Mouse (Mus musculus): ENCODE data around the gene Mybl2. TPM values are rescaled to one million over a fixed set of nuclear protein-coding genes. Genes with fewer than 3 reads are reported as not detected.
A peak's percentile ranks its signal among the peaks of the same experiment; 100 is the strongest.

Mybl2 gene
- polyA plus RNA-seq (2014; fragmentation: Nextera tagmentation; extraction: Ambion mirVana) = 16.0 and 16.1 TPM in 2 replicates

DNA sequence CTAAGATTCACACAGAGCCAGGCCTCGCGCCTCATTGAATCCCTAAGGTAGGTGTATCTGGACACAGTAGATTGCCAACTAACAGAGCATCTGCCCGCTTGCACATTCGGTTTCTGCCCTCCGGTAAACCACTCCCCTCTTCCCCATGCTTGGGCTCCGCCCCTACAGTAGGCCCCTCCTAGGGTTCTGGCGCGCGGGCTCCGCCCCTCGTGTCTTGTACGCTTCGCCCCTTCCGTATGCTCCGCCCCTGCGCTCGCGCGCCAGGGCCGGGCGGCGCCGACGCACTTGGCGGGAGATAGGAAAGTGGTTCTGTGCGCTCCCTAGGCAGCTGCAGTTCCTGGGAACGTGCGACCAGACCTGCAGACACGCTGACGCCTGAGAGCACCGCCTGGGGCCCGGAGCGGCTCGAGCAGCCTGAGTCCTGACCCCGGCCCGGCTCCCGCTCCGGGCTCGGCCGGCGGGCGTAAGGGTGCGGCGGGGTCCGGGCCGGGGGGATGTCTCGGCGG is at the start of gene Mybl2:
TSS of gene Mybl2 (plus strand) at position 353 of the 506 bp plus-strand sequence.
- no peaks in the 10 kb centered on the region for H3K9me3 ChIP-seq (ENCODE audit: control insufficient read depth, low read length)
- no peaks in the 10 kb centered on the region for H3K36me3 ChIP-seq (ENCODE audit: control insufficient read depth, insufficient read depth, low read length)
- peak within 1 kb of the TSS; percentile 15; the same call in 1 of the 2 replicates for H3K27ac ChIP-seq (replicated peaks; ENCODE audit: low read depth, low read length)
- H3K9ac ChIP-seq (ENCODE audit: low read depth, low read length) = peak within 1 kb of the TSS; percentile 70
- WGBS = under 1% methylated on average over 35 of the region's 48 CpGs
- peak within 1 kb of the TSS; percentile 99 for H3K4me2 ChIP-seq (ENCODE audit: low read depth, low read length)
- H3K27me3 ChIP-seq (replicated peaks; ENCODE audit: control insufficient read depth, insufficient read depth, low read length) = no peaks in the 10 kb centered on the region
- peak; percentile 98 for DNase-seq (ENCODE audit: low spot score)
- peaks cover 7% of the 10 kb centered on the region; the same call in 1 of the 2 replicates for H3K4me1 ChIP-seq (ENCODE audit: control insufficient read depth, insufficient read depth, low read length)
- peak; percentile 100 for ATAC-seq (ENCODE audit: low read depth)
- peak within 1 kb of the TSS; percentile 77 for H3K4me3 ChIP-seq (ENCODE audit: low read depth, low read length)

GRCm38 (mm10) chr2:163007299-163007698 is 47.2 kb upstream of the Mybl2 start:
- Histone ChIP-seq H3K36me3 (ENCODE audit: control insufficient read depth, insufficient read depth, low read length) (no peaks in the 10 kb centered on the region), H3K4me1 (ENCODE audit: control insufficient read depth, insufficient read depth, low read length) (no peaks in the 10 kb centered on the region), H3K27me3 (replicated peaks; ENCODE audit: control insufficient read depth, insufficient read depth, low read length) (no peaks in the 10 kb centered on the region), H3K27ac (replicated peaks; ENCODE audit: low read depth, low read length) (no peak overlapping the region), H3K9me3 (ENCODE audit: control insufficient read depth, low read length) (no peaks in the 10 kb centered on the region), H3K9ac (ENCODE audit: low read depth, low read length) (no peak overlapping the region), H3K4me2 (ENCODE audit: low read depth, low read length) (no peak overlapping the region), H3K4me3 (ENCODE audit: low read depth, low read length) (no peak overlapping the region)
- DNase-seq (ENCODE audit: low spot score) = no peak
- 82% methylated on average over 4 of the region's 4 CpGs for WGBS
- no peak for ATAC-seq (ENCODE audit: low read depth)

- ATAC-seq (ENCODE audit: low read depth) (peak; percentile 95), DNase-seq (ENCODE audit: low spot score) (peak; percentile 94)
- Histone ChIP-seq H3K4me1 (ENCODE audit: control insufficient read depth, insufficient read depth, low read length) (peaks cover 4% of the 10 kb centered on the region), H3K27ac (replicated peaks; ENCODE audit: low read depth, low read length) (peak within 1 kb of the TSS; percentile 77), H3K9ac (ENCODE audit: low read depth, low read length) (peak within 1 kb of the TSS; percentile 87), H3K27me3 (replicated peaks; ENCODE audit: control insufficient read depth, insufficient read depth, low read length) (no peaks in the 10 kb centered on the region), H3K9me3 (ENCODE audit: control insufficient read depth, low read length) (no peaks in the 10 kb centered on the region), H3K36me3 (ENCODE audit: control insufficient read depth, insufficient read depth, low read length) (no peaks in the 10 kb centered on the region), H3K4me3 (ENCODE audit: low read depth, low read length) (peak within 1 kb of the TSS; percentile 74), H3K4me2 (ENCODE audit: low read depth, low read length) (peak within 1 kb of the TSS; percentile 68)
- under 1% methylated on average over 57 of the region's 57 CpGs for WGBS
Observed at GRCm38 (mm10) chr2:163016916-163017743, 37.4 kb upstream of the Mybl2 start, which contains the start of gene Ift52. Ift52 (plus strand) TSS chr2:163017354.

DNA sequence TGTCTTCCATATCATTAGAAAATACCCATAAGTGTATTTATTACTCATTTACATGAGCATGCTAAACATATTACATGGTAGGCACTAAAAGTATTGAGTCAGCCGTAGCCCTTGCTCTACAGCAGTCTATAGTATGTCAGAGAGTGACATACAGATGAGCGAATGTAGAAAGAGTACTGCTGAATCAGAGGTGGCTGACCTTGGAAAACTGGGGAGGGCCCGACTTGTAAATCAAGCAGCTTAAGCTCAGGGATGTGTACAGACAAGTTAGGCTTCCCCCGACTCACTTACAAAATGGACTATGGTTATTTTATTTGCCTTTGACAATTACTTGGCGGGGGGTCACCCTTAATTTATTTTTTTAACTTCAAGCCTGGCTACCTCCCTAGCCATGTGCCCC is 23.2 kb upstream of the Mybl2 start:
- no peak overlapping the region for H3K4me3 ChIP-seq (ENCODE audit: low read depth, low read length)
- ATAC-seq (ENCODE audit: low read depth) (no peak), DNase-seq (ENCODE audit: low spot score) (no peak)
- WGBS = 84% methylated on average over 5 of the region's 5 CpGs
- no peaks in the 10 kb centered on the region for H3K9me3 ChIP-seq (ENCODE audit: control insufficient read depth, low read length)
- no peak overlapping the region for H3K4me2 ChIP-seq (ENCODE audit: low read depth, low read length)
- no peak overlapping the region for H3K27ac ChIP-seq (replicated peaks; ENCODE audit: low read depth, low read length)
- H3K4me1 ChIP-seq (ENCODE audit: control insufficient read depth, insufficient read depth, low read length) = no peaks in the 10 kb centered on the region
- H3K9ac ChIP-seq (ENCODE audit: low read depth, low read length) = no peak overlapping the region
- peaks cover 87% of the 10 kb centered on the region for H3K36me3 ChIP-seq (ENCODE audit: control insufficient read depth, insufficient read depth, low read length)
- no peaks in the 10 kb centered on the region for H3K27me3 ChIP-seq (replicated peaks; ENCODE audit: control insufficient read depth, insufficient read depth, low read length)

GRCm38 (mm10) chr2:163031757-163032156 is 22.7 kb upstream of the Mybl2 start:
- no peak for ATAC-seq (ENCODE audit: low read depth)
- no peak overlapping the region for H3K27ac ChIP-seq (replicated peaks; ENCODE audit: low read depth, low read length)
- no peak for DNase-seq (ENCODE audit: low spot score)
- H3K4me3 ChIP-seq (ENCODE audit: low read depth, low read length) = no peak overlapping the region
- H3K27me3 ChIP-seq (replicated peaks; ENCODE audit: control insufficient read depth, insufficient read depth, low read length) = no peaks in the 10 kb centered on the region
- H3K36me3 ChIP-seq (ENCODE audit: control insufficient read depth, insufficient read depth, low read length) = peaks cover 86% of the 10 kb centered on the region
- H3K4me2 ChIP-seq (ENCODE audit: low read depth, low read length) = no peak overlapping the region
- WGBS = 81% methylated on average over 2 of the region's 2 CpGs
- no peaks in the 10 kb centered on the region for H3K4me1 ChIP-seq (ENCODE audit: control insufficient read depth, insufficient read depth, low read length)
- no peak overlapping the region for H3K9ac ChIP-seq (ENCODE audit: low read depth, low read length)
- H3K9me3 ChIP-seq (ENCODE audit: control insufficient read depth, low read length) = no peaks in the 10 kb centered on the region

- Histone ChIP-seq H3K4me1 (ENCODE audit: control insufficient read depth, insufficient read depth, low read length) (no peaks in the 10 kb centered on the region), H3K9me3 (ENCODE audit: control insufficient read depth, low read length) (no peaks in the 10 kb centered on the region), H3K9ac (ENCODE audit: low read depth, low read length) (no peak overlapping the region), H3K27me3 (replicated peaks; ENCODE audit: control insufficient read depth, insufficient read depth, low read length) (no peaks in the 10 kb centered on the region), H3K4me2 (ENCODE audit: low read depth, low read length) (no peak overlapping the region), H3K4me3 (ENCODE audit: low read depth, low read length) (no peak overlapping the region), H3K36me3 (ENCODE audit: control insufficient read depth, insufficient read depth, low read length) (peaks cover 91% of the 10 kb centered on the region), H3K27ac (replicated peaks; ENCODE audit: low read depth, low read length) (no peak overlapping the region)
- 15% methylated on average over 4 of the region's 4 CpGs for WGBS
- DNase-seq (ENCODE audit: low spot score) = peak; percentile 24
- no peak for ATAC-seq (ENCODE audit: low read depth)
Observed at GRCm38 (mm10) chr2:163032622-163033021, 21.9 kb upstream of the Mybl2 start.

- Histone ChIP-seq H3K4me2 (ENCODE audit: low read depth, low read length) (no peak overlapping the region), H3K36me3 (ENCODE audit: control insufficient read depth, insufficient read depth, low read length) (peaks cover 86% of the 10 kb centered on the region), H3K27ac (replicated peaks; ENCODE audit: low read depth, low read length) (no peak overlapping the region), H3K9me3 (ENCODE audit: control insufficient read depth, low read length) (no peaks in the 10 kb centered on the region), H3K9ac (ENCODE audit: low read depth, low read length) (no peak overlapping the region), H3K27me3 (replicated peaks; ENCODE audit: control insufficient read depth, insufficient read depth, low read length) (no peaks in the 10 kb centered on the region), H3K4me3 (ENCODE audit: low read depth, low read length) (no peak overlapping the region), H3K4me1 (ENCODE audit: control insufficient read depth, insufficient read depth, low read length) (no peaks in the 10 kb centered on the region)
- WGBS = 83% methylated on average over 7 of the region's 7 CpGs
- ATAC-seq (ENCODE audit: low read depth) (no peak), DNase-seq (ENCODE audit: low spot score) (no peak)
Observed at GRCm38 (mm10) chr2:163039940-163040339, 14.5 kb upstream of the Mybl2 start.

GRCm38 (mm10) chr2:163048125-163048524 is 6.4 kb upstream of the Mybl2 start:
- DNase-seq (ENCODE audit: low spot score) = peak; percentile 87
- Histone ChIP-seq H3K27ac (replicated peaks; ENCODE audit: low read depth, low read length) (no peak overlapping the region), H3K27me3 (replicated peaks; ENCODE audit: control insufficient read depth, insufficient read depth, low read length) (no peaks in the 10 kb centered on the region), H3K4me2 (ENCODE audit: low read depth, low read length) (peak overlapping the region; percentile 51), H3K4me3 (ENCODE audit: low read depth, low read length) (peak overlapping the region; percentile 22; the same call in 1 of the 2 replicates), H3K4me1 (ENCODE audit: control insufficient read depth, insufficient read depth, low read length) (no peaks in the 10 kb centered on the region), H3K9me3 (ENCODE audit: control insufficient read depth, low read length) (no peaks in the 10 kb centered on the region), H3K9ac (ENCODE audit: low read depth, low read length) (no peak overlapping the region), H3K36me3 (ENCODE audit: control insufficient read depth, insufficient read depth, low read length) (peaks cover 40% of the 10 kb centered on the region)
- peak; percentile 55; the same call in 1 of the 2 replicates for ATAC-seq (ENCODE audit: low read depth)
- WGBS = 2% methylated on average over 10 of the region's 10 CpGs
